Mouse (Mus musculus) limb, embryonic 14.5 days (tissue): ENCODE results near the gene Bclaf3. TPM values are rescaled to one million over a fixed set of nuclear protein-coding genes. Genes with fewer than 3 reads are reported as not detected.

ENCODE experiments used
- ATAC-seq: fragments of 200-750 bp; cut with Nextera tagmentation; 2 replicates; pipeline ENCODE4 v1.8.0; 2017; ENCODE audit warnings: low read depth, moderate number of reproducible peaks, moderate TSS enrichment; ENCODE audit not compliant: low FRiP score
- DNase-seq: peaks from one replicate; pipeline ENCODE4 v3.0.0-alpha.2; 2015; ENCODE audit warnings: low spot score
- H3K27ac ChIP-seq: fragments of 300-500 bp; sonication (generic); replicated peaks from 2 replicates; pipeline ENCODE4 v1.5.1; 2014; ENCODE audit warnings: low read depth, mild to moderate bottlenecking, low read length, moderate library complexity, mixed read lengths
- H3K27me3 ChIP-seq: fragments of 300-500 bp; sonication (generic); 2 replicates; pipeline ENCODE4 v1.6.1; 2014; ENCODE audit warnings: low read length, mixed read lengths; ENCODE audit not compliant: control insufficient read depth, insufficient read depth
- H3K36me3 ChIP-seq: fragments of 300-500 bp; sonication (generic); 2 replicates; pipeline ENCODE4 v1.6.1; 2014; ENCODE audit warnings: mild to moderate bottlenecking, low read length, moderate library complexity, mixed read lengths; ENCODE audit not compliant: control insufficient read depth, insufficient read depth
- H3K4me1 ChIP-seq: fragments of 300-500 bp; sonication (generic); 2 replicates; pipeline ENCODE4 v1.6.1; 2014; ENCODE audit warnings: antibody characterized with exemption, low read length, mixed read lengths; ENCODE audit not compliant: control insufficient read depth, insufficient read depth
- H3K4me2 ChIP-seq: fragments of 300-500 bp; sonication (generic); replicated peaks from 2 replicates; pipeline ENCODE4 v1.6.1; 2014; ENCODE audit warnings: low read depth, mild to moderate bottlenecking, low read length, moderate library complexity; ENCODE audit not compliant: severe bottlenecking
- H3K4me3 ChIP-seq: fragments of 300-500 bp; sonication (generic); replicated peaks from 2 replicates; pipeline ENCODE4 v1.5.1; 2014; ENCODE audit warnings: low read length
- H3K9ac ChIP-seq: fragments of 300-500 bp; sonication (generic); 2 replicates; pipeline ENCODE4 v1.6.1; 2014; ENCODE audit warnings: mild to moderate bottlenecking, low read depth, low read length, moderate library complexity; ENCODE audit not compliant: severe bottlenecking
- H3K9me3 ChIP-seq: fragments of 300-500 bp; sonication (generic); 2 replicates; pipeline ENCODE4 v1.6.1; 2016; ENCODE audit warnings: low read length; ENCODE audit not compliant: control insufficient read depth
- POLR2A ChIP-seq: fragments of 200-500 bp; IDR thresholded peaks from 2 replicates; pipeline ENCODE4 v1.8.0; 2012; ENCODE audit warnings: inconsistent platforms, mild to moderate bottlenecking, moderate library complexity, borderline replicate concordance; ENCODE audit not compliant: insufficient read depth, insufficient read length; ENCODE audit errors: extremely low read depth
- WGBS: fragments of 180-500 bp; shearing (Covaris S2); extraction: QIAGEN DNeasy Blood & Tissue Kit; methylation state at CpG from one replicate; pipeline ENCODE4 v1.1.7; 2014; 5-methylcytosine and 5-hydroxymethylcytosine counted together
- polyA plus RNA-seq, 2 experiments: library from polyadenylated mRNA; depleted of rRNA in 1 of 2; stranded (reverse) in 1 of 2; unstranded in 1 of 2; fragments of >200 nt; fragmentation: Nextera tagmentation in 1 of 2; extraction: Ambion mirVana in 1 of 2; gene quantifications; 2 replicates each; pipeline versions ENCODE4 v1.2.1 to v1.2.3; 2012 to 2014

Gene Bclaf3
- polyA plus RNA-seq, 2 experiments, result 17.1 to 19.0 TPM

GRCm38 (mm10) chrX:159639991-159640390, 113.5 kb downstream of the Bclaf3 start:
- H3K4me3 ChIP-seq, result no peak overlapping the region
- 79% methylated on average over 4 of the region's 4 CpGs for WGBS
- TF ChIP-seq POLR2A, result no peak
- H3K27me3 ChIP-seq, result no peaks in the 10 kb centered on the region
- ATAC-seq, result no peak
- DNase-seq, result no peak
- no peak overlapping the region for H3K4me2 ChIP-seq
- no peak overlapping the region for H3K27ac ChIP-seq
- H3K36me3 ChIP-seq, result no peaks in the 10 kb centered on the region
- H3K9ac ChIP-seq, result no peak overlapping the region
- H3K4me1 ChIP-seq, result no peaks in the 10 kb centered on the region
- H3K9me3 ChIP-seq, result no peaks in the 10 kb centered on the region

Other genes starting within 250 kb of the Bclaf3 start
- gene Eif1ax, start 154.5 kb upstream of the Bclaf3 start, polyA plus RNA-seq (2012; rRNA removed), result 68.6 and 121 TPM in 2 replicates
- 121 and 123 TPM in 2 replicates for gene Eif1ax, start 154.5 kb upstream of the Bclaf3 start, polyA plus RNA-seq (2014; fragmentation: Nextera tagmentation; extraction: Ambion mirVana)
- gene Map7d2, start 112.1 kb upstream of the Bclaf3 start, polyA plus RNA-seq (2012; rRNA removed), result 0.58 and 0.84 TPM in 2 replicates
- 0.88 and 1.1 TPM in 2 replicates for gene Map7d2, start 112.1 kb upstream of the Bclaf3 start, polyA plus RNA-seq (2014; fragmentation: Nextera tagmentation; extraction: Ambion mirVana)
- 22.1 and 26.7 TPM in 2 replicates for gene Sh3kbp1, start 100.6 kb downstream of the Bclaf3 start, polyA plus RNA-seq (2012; rRNA removed)
- gene Sh3kbp1, start 100.6 kb downstream of the Bclaf3 start, polyA plus RNA-seq (2014; fragmentation: Nextera tagmentation; extraction: Ambion mirVana), result 46.4 and 49.8 TPM in 2 replicates